Mouse (Mus musculus): ENCODE data around the gene Myo1h.

GRCm38 (mm10) chr5:114359586-114359985, 70.6 kb downstream of the Myo1h start:
- TF ChIP-seq POLR2A (IDR thresholded peaks at IDR 0.05; ENCODE audit: insufficient read length, low read depth) = no peak
- no peak for TF ChIP-seq POLR2AphosphoS2 (IDR thresholded peaks at IDR 0.05; ENCODE audit: insufficient read length, low read depth)
- no peak for TF ChIP-seq USF1 (IDR thresholded peaks at IDR 0.05; ENCODE audit: low read depth)

Data from myocyte (in vitro differentiated cells).